Comparison of ENCODE assay signal across 21 mouse cellular contexts in genomic region chr1:39641667-39642066, GRCm38 (mm10). TPM values are rescaled to one million over a fixed set of nuclear protein-coding genes. Genes with fewer than 3 reads are reported as not detected.
A peak's percentile ranks its signal among the peaks of the same experiment; 100 is the strongest.
DNase-seq lines count a peak whose midpoint lies in the region; ATAC-seq and TF ChIP-seq lines count a peak whose summit lies in the region.
"Had no signal": no experiment of that assay in that cellular context is flagged by ENCODE, and none has a peak within 500 bp of the region (broad histone marks: within the 10 kb centered on the region; RNA-seq: fewer than 3 reads in every experiment).

No protein-coding gene starts in this region.

- no peaks in the 10 kb centered on the region for H3K27me3 ChIP-seq in kidney, adult 2 months (replicated peaks; ENCODE audit: control insufficient read depth, insufficient read depth, low read length)
- no peaks in the 10 kb centered on the region for H3K27me3 ChIP-seq in midbrain, postnatal 0 days (ENCODE audit: insufficient read depth, low read length)
- no peaks in the 10 kb centered on the region for H3K27me3 ChIP-seq in midbrain, embryonic 15.5 days (replicated peaks)
- H3K27me3 ChIP-seq in stomach, postnatal 0 days (ENCODE audit: control insufficient read depth, insufficient read depth, low read length), result no peaks in the 10 kb centered on the region
- H3K27me3 ChIP-seq: embryonic facial prominence, embryonic 13.5 days; heart, embryonic 15.5 days; kidney, embryonic 15.5 days; midbrain, embryonic 13.5 days had no signal

- H3K9ac ChIP-seq in midbrain, postnatal 0 days (replicated peaks; ENCODE audit: low read length, poor library complexity, severe bottlenecking), result no peak overlapping the region
- H3K9ac ChIP-seq in midbrain, embryonic 15.5 days, result no peak overlapping the region
- H3K9ac ChIP-seq in stomach, postnatal 0 days (ENCODE audit: low read length), result no peak overlapping the region
- H3K9ac ChIP-seq: embryonic facial prominence, embryonic 13.5 days; heart, embryonic 15.5 days; kidney, embryonic 15.5 days; limb, embryonic 12.5 days; midbrain, embryonic 13.5 days had no signal

- TF ChIP-seq EP300 in stomach, postnatal 0 days (optimal IDR thresholded peaks at IDR 0.05), result no peak

- TF ChIP-seq CTCF in kidney, adult 2 months (conservative IDR thresholded peaks at IDR 0.05; ENCODE audit: insufficient read depth, insufficient read length, low read depth, low read length), result 0 out of 2 replicates have a peak, but pooled peaks have one; percentile 9
- peak; percentile 32 for TF ChIP-seq CTCF in midbrain, postnatal 0 days (IDR thresholded peaks at IDR 0.05)
- peak; percentile 22; the same call in 1 of the 2 replicates for TF ChIP-seq CTCF in stomach, postnatal 0 days (IDR thresholded peaks at IDR 0.05; ENCODE audit: low read depth)

- no peak overlapping the region for H3K27ac ChIP-seq in kidney, adult 2 months (ENCODE audit: insufficient read depth, low read depth, low read length)
- no peak overlapping the region for H3K27ac ChIP-seq in midbrain, postnatal 0 days (ENCODE audit: low read depth, low read length)
- H3K27ac ChIP-seq in midbrain, embryonic 15.5 days, result no peak overlapping the region
- H3K27ac ChIP-seq in stomach, postnatal 0 days (replicated peaks), result no peak overlapping the region
- H3K27ac ChIP-seq: embryonic facial prominence, embryonic 13.5 days; heart, adult 2 months; heart, embryonic 15.5 days; hindbrain, embryonic 10.5 days; kidney, embryonic 15.5 days; limb, embryonic 12.5 days; midbrain, embryonic 13.5 days had no signal

- no peaks in the 10 kb centered on the region for H3K36me3 ChIP-seq in kidney, adult 2 months (ENCODE audit: control insufficient read depth, insufficient read depth, low read length)
- no peaks in the 10 kb centered on the region for H3K36me3 ChIP-seq in midbrain, postnatal 0 days (ENCODE audit: insufficient read depth, low read length)
- H3K36me3 ChIP-seq in midbrain, embryonic 15.5 days (replicated peaks), result no peaks in the 10 kb centered on the region
- H3K36me3 ChIP-seq in stomach, postnatal 0 days (ENCODE audit: control insufficient read depth, insufficient read depth, low read length), result no peaks in the 10 kb centered on the region
- H3K36me3 ChIP-seq: embryonic facial prominence, embryonic 13.5 days; heart, embryonic 15.5 days; hindbrain, embryonic 10.5 days; kidney, embryonic 15.5 days; limb, embryonic 12.5 days; midbrain, embryonic 13.5 days had no signal

- DNase-seq in kidney, adult 2 months, result no peak
- no peak for DNase-seq in kidney, postnatal 36 days
- no peak for DNase-seq in midbrain, postnatal 0 days (ENCODE audit: low spot score)
- DNase-seq in ES-CJ7 (ENCODE audit: low read depth, low spot score), result peak; percentile 66
- DNase-seq in stomach, postnatal 0 days (ENCODE audit: low spot score), result no peak
- DNase-seq: adrenal gland, postnatal 14 days; cerebellum, adult 9-11 months; heart, adult 2 months; lung, adult 2 months; right cerebral cortex, postnatal 4 days; thymus, adult 2 months had no signal

- TF ChIP-seq POLR2A in kidney, adult 2 months (IDR thresholded peaks at IDR 0.05; ENCODE audit: low read depth, low read length), result no peak

- H3K9me3 ChIP-seq in midbrain, postnatal 0 days (ENCODE audit: low read length), result no peaks in the 10 kb centered on the region
- no peaks in the 10 kb centered on the region for H3K9me3 ChIP-seq in midbrain, embryonic 15.5 days
- H3K9me3 ChIP-seq in stomach, postnatal 0 days (ENCODE audit: control insufficient read depth, low read length), result no peaks in the 10 kb centered on the region
- H3K9me3 ChIP-seq: heart, embryonic 15.5 days; kidney, embryonic 15.5 days; limb, embryonic 12.5 days; midbrain, embryonic 13.5 days had no signal

- no peak overlapping the region for H3K4me3 ChIP-seq in kidney, adult 2 months (ENCODE audit: insufficient read depth, low read depth, low read length)
- H3K4me3 ChIP-seq in midbrain, postnatal 0 days (ENCODE audit: low read depth, low read length), result no peak overlapping the region
- H3K4me3 ChIP-seq in midbrain, embryonic 15.5 days, result no peak overlapping the region
- no peak overlapping the region for H3K4me3 ChIP-seq in stomach, postnatal 0 days (ENCODE audit: low read depth, low read length)
- H3K4me3 ChIP-seq: embryonic facial prominence, embryonic 13.5 days; heart, adult 2 months; heart, embryonic 15.5 days; hindbrain, embryonic 10.5 days; kidney, embryonic 15.5 days; limb, embryonic 12.5 days; midbrain, embryonic 13.5 days had no signal

- no peak overlapping the region for H3K4me2 ChIP-seq in midbrain, postnatal 0 days (ENCODE audit: low read depth, low read length, poor library complexity, severe bottlenecking)
- H3K4me2 ChIP-seq in midbrain, embryonic 15.5 days, result no peak overlapping the region
- no peak overlapping the region for H3K4me2 ChIP-seq in stomach, postnatal 0 days (replicated peaks; ENCODE audit: low read depth)
- H3K4me2 ChIP-seq: embryonic facial prominence, embryonic 13.5 days; heart, embryonic 15.5 days; kidney, embryonic 15.5 days; limb, embryonic 12.5 days; midbrain, embryonic 13.5 days had no signal

- no peak for ATAC-seq in midbrain, postnatal 0 days (ENCODE audit: low FRiP score)
- ATAC-seq in midbrain, embryonic 15.5 days (replicated peaks), result no peak
- no peak for ATAC-seq in stomach, postnatal 0 days (ENCODE audit: low FRiP score, low TSS enrichment)
- ATAC-seq in activated CD4-positive, CD25-positive, alpha-beta regulatory T cell, adult 4 months, result no peak
- ATAC-seq: inflammation-experienced regulatory T-cells, adult 6 months; midbrain, embryonic 13.5 days had no signal

- WGBS in kidney, adult 2 months, result 92% methylated on average over 7 of the region's 7 CpGs
- 90% methylated on average over 7 of the region's 7 CpGs for WGBS in midbrain, postnatal 0 days
- 90% methylated on average over 7 of the region's 7 CpGs for WGBS in midbrain, embryonic 15.5 days
- 93% methylated on average over 7 of the region's 7 CpGs for WGBS in stomach, postnatal 0 days

- H3K4me1 ChIP-seq in kidney, adult 2 months (ENCODE audit: control insufficient read depth, insufficient read depth, low read length), result no peaks in the 10 kb centered on the region
- no peaks in the 10 kb centered on the region for H3K4me1 ChIP-seq in midbrain, postnatal 0 days (ENCODE audit: insufficient read depth, low read length)
- peaks cover 8% of the 10 kb centered on the region for H3K4me1 ChIP-seq in midbrain, embryonic 15.5 days
- H3K4me1 ChIP-seq in stomach, postnatal 0 days (replicated peaks; ENCODE audit: control insufficient read depth, insufficient read depth), result no peaks in the 10 kb centered on the region
- H3K4me1 ChIP-seq: heart, embryonic 15.5 days had no signal

RNA-seq across cellular contexts. Expression of gene Creg2, which starts 9.6 kb away (rescaled TPM):
- 0.04 and 0.09 TPM in 2 replicates for polyA plus RNA-seq in kidney, adult 2 months (2012; rRNA removed)
- 24.3 and 25.9 TPM in 2 replicates for total RNA-seq in midbrain, postnatal 0 days (2014; rRNA removed)
- polyA plus RNA-seq in midbrain, postnatal 0 days (2015; fragmentation: Nextera tagmentation; extraction: Ambion mirVana), result 13.6 and 14.6 TPM in 2 replicates
- 8.2 and 9.3 TPM in 2 replicates for polyA plus RNA-seq in midbrain, embryonic 15.5 days (2015; fragmentation: Nextera tagmentation; extraction: Ambion mirVana)
- 0.22 and 0.30 TPM in 2 replicates for polyA plus RNA-seq in stomach, postnatal 0 days (2015; fragmentation: Nextera tagmentation; extraction: Ambion mirVana)
- polyA plus RNA-seq in activated CD4-positive, CD25-positive, alpha-beta regulatory T cell, adult 4 months (2017; shearing (Covaris generic)), result under 1 TPM in 1 of 2 experiments, not detected in 1; 0.10 TPM
- total RNA-seq: megakaryocyte progenitor cell, adult 5-6 weeks had no signal
- polyA plus RNA-seq: heart, adult 2 months had no signal
